Mouse (Mus musculus) gastrocnemius, adult 2 months (tissue): ENCODE measurements around the gene Ceacam2. TPM values are rescaled to one million over a fixed set of nuclear protein-coding genes. Genes with fewer than 3 reads are reported as not detected.

Experiments
- total RNA-seq, 2 experiments: library from RNA; stranded (reverse); gene quantifications; 2 replicates each; pipeline ENCODE4 v1.2.3; 2021

The Ceacam2 gene
- total RNA-seq, 2 experiments from 2014 or later: 0.43 to 1.4 TPM

Other genes starting within 250 kb of the Ceacam2 start
- under 1 TPM; 0.38 to 0.86 TPM for gene Pafah1b3, start 241.9 kb downstream of the Ceacam2 start, total RNA-seq
- not detected for gene Prr19, start 238.4 kb downstream of the Ceacam2 start, total RNA-seq
- gene Tmem145, start 233.8 kb downstream of the Ceacam2 start, total RNA-seq: not detected
- gene Megf8, start 222.7 kb downstream of the Ceacam2 start, total RNA-seq: 10 to 100 TPM; 16.9 to 19.6 TPM
- not detected for gene Cnfn, start 170.1 kb downstream of the Ceacam2 start, total RNA-seq
- gene Lipe, start 141.1 kb downstream of the Ceacam2 start, total RNA-seq: 10 to 100 TPM; 13.4 to 17.9 TPM
- gene Cxcl17, start 127.0 kb downstream of the Ceacam2 start, total RNA-seq: not detected
- gene Ceacam1, start 62.3 kb downstream of the Ceacam2 start, total RNA-seq: 1 to 10 TPM; 4.0 to 6.2 TPM
- not detected for gene Erich4, start 76.0 kb upstream of the Ceacam2 start, total RNA-seq
- gene Dmac2, start 79.6 kb upstream of the Ceacam2 start, total RNA-seq: 10 to 100 TPM; 33.7 to 54.2 TPM
- 1 to 10 TPM; 1.5 to 1.6 TPM for gene B3gnt8, start 86.8 kb upstream of the Ceacam2 start, total RNA-seq
- 100 to 1,000 TPM; 103 to 152 TPM for gene Bckdha, start 119.1 kb upstream of the Ceacam2 start, total RNA-seq
- 10 to 100 TPM; 24.1 to 24.3 TPM for gene Exosc5, start 119.3 kb upstream of the Ceacam2 start, total RNA-seq
- not detected for gene Tmem91, start 135.3 kb upstream of the Ceacam2 start, total RNA-seq
- 1 to 10 TPM; 8.7 to 9.7 TPM for gene B9d2, start 140.9 kb upstream of the Ceacam2 start, total RNA-seq
- gene Tgfb1, start 147.1 kb upstream of the Ceacam2 start, total RNA-seq: 1 to 10 TPM; 4.6 to 6.6 TPM
- 10 to 100 TPM; 39.4 to 44.3 TPM for gene Ccdc97, start 179.2 kb upstream of the Ceacam2 start, total RNA-seq
- gene Hnrnpul1, start 214.9 kb upstream of the Ceacam2 start, total RNA-seq: 10 to 100 TPM; 66.3 to 72.8 TPM
- 10 to 100 TPM; 39.9 to 48.6 TPM for gene Axl, start 248.8 kb upstream of the Ceacam2 start, total RNA-seq